19 mouse cellular contexts compared by ENCODE assay signal in the genomic region with DNA sequence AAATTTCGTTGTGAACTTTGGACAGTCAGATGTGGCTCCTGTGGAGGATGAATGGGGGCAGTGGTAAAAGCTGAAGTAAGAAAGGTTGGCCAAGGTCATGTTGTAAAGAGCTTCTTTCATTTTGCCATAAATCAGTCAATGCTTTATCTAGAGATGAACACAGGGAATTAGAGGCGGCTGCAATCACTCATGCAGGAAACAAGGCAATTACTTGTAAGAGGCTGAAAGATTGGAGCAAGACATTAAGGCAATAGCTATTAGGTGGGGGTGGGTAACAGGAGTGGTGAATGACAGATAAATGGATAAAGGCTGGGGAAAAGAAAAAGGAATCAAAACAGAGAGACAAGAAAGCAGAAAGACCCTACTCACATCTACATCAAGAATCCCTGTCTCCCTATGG. TPM values are rescaled to one million over a fixed set of nuclear protein-coding genes. Genes with fewer than 3 reads are reported as not detected.
DNase-seq lines count a peak whose midpoint lies in the region; ATAC-seq and TF ChIP-seq lines count a peak whose summit lies in the region.
"Had no signal": no experiment of that assay in that cellular context is flagged by ENCODE, and none has a peak within 500 bp of the region (broad histone marks: within the 10 kb centered on the region; RNA-seq: fewer than 3 reads in every experiment).

No protein-coding gene starts in this region.

- H3K4me3 ChIP-seq in forebrain, embryonic 14.5 days (ENCODE audit: low read depth, low read length) = no peak overlapping the region
- no peak overlapping the region for H3K4me3 ChIP-seq in forebrain, embryonic 15.5 days
- H3K4me3 ChIP-seq in intestine, embryonic 15.5 days (replicated peaks) = no peak overlapping the region
- no peak overlapping the region for H3K4me3 ChIP-seq in intestine, postnatal 0 days (ENCODE audit: low read depth, low read length)
- H3K4me3 ChIP-seq in neural tube, embryonic 14.5 days (ENCODE audit: low read depth, low read length) = no peak overlapping the region
- no peak overlapping the region for H3K4me3 ChIP-seq in neural tube, embryonic 15.5 days (replicated peaks)
- no peak overlapping the region for H3K4me3 ChIP-seq in intestine, embryonic 16.5 days (ENCODE audit: low read length)
- H3K4me3 ChIP-seq: embryonic facial prominence, embryonic 10.5 days; forebrain, embryonic 13.5 days; heart, embryonic 13.5 days; hindbrain, embryonic 13.5 days had no signal

- H3K36me3 ChIP-seq in forebrain, embryonic 14.5 days (ENCODE audit: control insufficient read depth, insufficient read depth, low read length) = no peaks in the 10 kb centered on the region
- H3K36me3 ChIP-seq in forebrain, embryonic 15.5 days = no peaks in the 10 kb centered on the region
- H3K36me3 ChIP-seq in intestine, embryonic 15.5 days = no peaks in the 10 kb centered on the region
- no peaks in the 10 kb centered on the region for H3K36me3 ChIP-seq in intestine, postnatal 0 days (ENCODE audit: control insufficient read depth, insufficient read depth)
- no peaks in the 10 kb centered on the region for H3K36me3 ChIP-seq in neural tube, embryonic 14.5 days (ENCODE audit: control insufficient read depth, insufficient read depth, low read length)
- H3K36me3 ChIP-seq in neural tube, embryonic 15.5 days = no peaks in the 10 kb centered on the region
- H3K36me3 ChIP-seq in intestine, embryonic 16.5 days (ENCODE audit: control insufficient read depth, insufficient read depth, low read length) = no peaks in the 10 kb centered on the region
- H3K36me3 ChIP-seq: embryonic facial prominence, embryonic 10.5 days; heart, embryonic 13.5 days; hindbrain, embryonic 13.5 days had no signal

- TF ChIP-seq CTCF in intestine, postnatal 0 days (IDR thresholded peaks at IDR 0.05; ENCODE audit: low read depth) = no peak

- H3K27ac ChIP-seq in forebrain, embryonic 14.5 days (ENCODE audit: low read depth, low read length) = no peak overlapping the region
- H3K27ac ChIP-seq in forebrain, embryonic 15.5 days (replicated peaks) = no peak overlapping the region
- no peak overlapping the region for H3K27ac ChIP-seq in intestine, embryonic 15.5 days
- no peak overlapping the region for H3K27ac ChIP-seq in intestine, postnatal 0 days (ENCODE audit: low read depth, low read length)
- H3K27ac ChIP-seq in neural tube, embryonic 14.5 days (ENCODE audit: low read depth, low read length) = no peak overlapping the region
- H3K27ac ChIP-seq in neural tube, embryonic 15.5 days (replicated peaks) = no peak overlapping the region
- H3K27ac ChIP-seq in intestine, embryonic 16.5 days (ENCODE audit: low read length) = no peak overlapping the region
- H3K27ac ChIP-seq: embryonic facial prominence, embryonic 10.5 days; forebrain, embryonic 13.5 days; heart, embryonic 13.5 days; hindbrain, embryonic 13.5 days had no signal

- ATAC-seq in forebrain, embryonic 14.5 days = no peak
- no peak for ATAC-seq in forebrain, embryonic 15.5 days (replicated peaks)
- ATAC-seq in intestine, embryonic 15.5 days = peak; percentile 31; the same call in 1 of the 2 replicates
- ATAC-seq in intestine, postnatal 0 days = no peak
- peak; percentile 66; the same call in 1 of the 2 replicates for ATAC-seq in neural tube, embryonic 14.5 days (ENCODE audit: low read depth)
- no peak for ATAC-seq in neural tube, embryonic 15.5 days (ENCODE audit: low FRiP score)
- ATAC-seq in intestine, embryonic 16.5 days = 0 out of 2 replicates have a peak, but pooled peaks have one; percentile 14
- ATAC-seq: forebrain, embryonic 13.5 days had no signal

- no peak overlapping the region for H3K9ac ChIP-seq in forebrain, embryonic 14.5 days (ENCODE audit: low read length)
- no peak overlapping the region for H3K9ac ChIP-seq in forebrain, embryonic 15.5 days (replicated peaks)
- no peak overlapping the region for H3K9ac ChIP-seq in intestine, embryonic 15.5 days
- H3K9ac ChIP-seq in intestine, postnatal 0 days (ENCODE audit: low read depth, low read length) = no peak overlapping the region
- H3K9ac ChIP-seq in neural tube, embryonic 14.5 days (replicated peaks; ENCODE audit: low read depth, low read length) = no peak overlapping the region
- no peak overlapping the region for H3K9ac ChIP-seq in neural tube, embryonic 15.5 days (replicated peaks)
- no peak overlapping the region for H3K9ac ChIP-seq in intestine, embryonic 16.5 days (ENCODE audit: low read depth, low read length)
- H3K9ac ChIP-seq: forebrain, embryonic 13.5 days; heart, embryonic 13.5 days; hindbrain, embryonic 13.5 days had no signal

- peak; percentile 7 for DNase-seq in forebrain, embryonic 14.5 days (ENCODE audit: low spot score)
- DNase-seq in frontal cortex, postnatal 36 days (ENCODE audit: low spot score in 2 of 2) = no peak
- DNase-seq: adrenal gland, adult 2 months; adrenal gland, postnatal 25 days; cerebellum, adult 2 months; cerebellum, postnatal 10 days; gastrocnemius, postnatal 14 days; kidney, adult 18-20 months had no signal

- H3K9me3 ChIP-seq in forebrain, embryonic 14.5 days (replicated peaks; ENCODE audit: control insufficient read depth, low read length) = no peaks in the 10 kb centered on the region
- no peaks in the 10 kb centered on the region for H3K9me3 ChIP-seq in forebrain, embryonic 15.5 days
- no peaks in the 10 kb centered on the region for H3K9me3 ChIP-seq in intestine, embryonic 15.5 days
- H3K9me3 ChIP-seq in intestine, postnatal 0 days (ENCODE audit: control insufficient read depth) = no peaks in the 10 kb centered on the region
- H3K9me3 ChIP-seq in neural tube, embryonic 14.5 days (ENCODE audit: control insufficient read depth, low read length) = no peaks in the 10 kb centered on the region
- no peaks in the 10 kb centered on the region for H3K9me3 ChIP-seq in neural tube, embryonic 15.5 days (replicated peaks)
- H3K9me3 ChIP-seq in intestine, embryonic 16.5 days (ENCODE audit: control insufficient read depth, low read length) = no peaks in the 10 kb centered on the region
- H3K9me3 ChIP-seq: embryonic facial prominence, embryonic 10.5 days; forebrain, embryonic 13.5 days; heart, embryonic 13.5 days; hindbrain, embryonic 13.5 days had no signal

- no peaks in the 10 kb centered on the region for H3K27me3 ChIP-seq in forebrain, embryonic 14.5 days (replicated peaks; ENCODE audit: control insufficient read depth, insufficient read depth, low read length)
- H3K27me3 ChIP-seq in forebrain, embryonic 15.5 days = no peaks in the 10 kb centered on the region
- H3K27me3 ChIP-seq in intestine, embryonic 15.5 days (replicated peaks) = no peaks in the 10 kb centered on the region
- H3K27me3 ChIP-seq in intestine, postnatal 0 days (replicated peaks; ENCODE audit: control insufficient read depth, insufficient read depth, low read length) = no peaks in the 10 kb centered on the region
- no peaks in the 10 kb centered on the region for H3K27me3 ChIP-seq in neural tube, embryonic 14.5 days (ENCODE audit: control insufficient read depth, insufficient read depth, low read length)
- no peaks in the 10 kb centered on the region for H3K27me3 ChIP-seq in neural tube, embryonic 15.5 days (replicated peaks)
- no peaks in the 10 kb centered on the region for H3K27me3 ChIP-seq in intestine, embryonic 16.5 days (replicated peaks; ENCODE audit: control insufficient read depth, insufficient read depth, low read length)
- H3K27me3 ChIP-seq: CH12.LX; forebrain, embryonic 13.5 days; heart, embryonic 13.5 days; hindbrain, embryonic 13.5 days had no signal

- no peak overlapping the region for H3K4me2 ChIP-seq in forebrain, embryonic 14.5 days (ENCODE audit: low read length)
- H3K4me2 ChIP-seq in forebrain, embryonic 15.5 days (replicated peaks) = no peak overlapping the region
- H3K4me2 ChIP-seq in intestine, embryonic 15.5 days (replicated peaks) = no peak overlapping the region
- no peak overlapping the region for H3K4me2 ChIP-seq in intestine, postnatal 0 days (replicated peaks; ENCODE audit: low read depth)
- no peak overlapping the region for H3K4me2 ChIP-seq in neural tube, embryonic 14.5 days (ENCODE audit: low read depth, low read length)
- no peak overlapping the region for H3K4me2 ChIP-seq in neural tube, embryonic 15.5 days
- no peak overlapping the region for H3K4me2 ChIP-seq in intestine, embryonic 16.5 days (ENCODE audit: low read depth, low read length)
- H3K4me2 ChIP-seq: forebrain, embryonic 13.5 days; heart, embryonic 13.5 days; hindbrain, embryonic 13.5 days had no signal

- no peaks in the 10 kb centered on the region for H3K4me1 ChIP-seq in forebrain, embryonic 14.5 days (ENCODE audit: control insufficient read depth, insufficient read depth, low read length)
- H3K4me1 ChIP-seq in forebrain, embryonic 15.5 days = no peaks in the 10 kb centered on the region
- H3K4me1 ChIP-seq in intestine, embryonic 15.5 days (replicated peaks) = peaks cover 9% of the 10 kb centered on the region; the same call in 1 of the 2 replicates
- H3K4me1 ChIP-seq in intestine, postnatal 0 days (replicated peaks; ENCODE audit: control insufficient read depth, insufficient read depth, low read length) = no peaks in the 10 kb centered on the region
- no peaks in the 10 kb centered on the region for H3K4me1 ChIP-seq in neural tube, embryonic 14.5 days (ENCODE audit: control insufficient read depth, insufficient read depth, low read length)
- H3K4me1 ChIP-seq in neural tube, embryonic 15.5 days = no peaks in the 10 kb centered on the region; the same call in 1 of the 2 replicates
- H3K4me1 ChIP-seq in intestine, embryonic 16.5 days (ENCODE audit: control insufficient read depth, insufficient read depth, low read length) = peaks cover 11% of the 10 kb centered on the region; the same call in 1 of the 2 replicates
- H3K4me1 ChIP-seq: forebrain, embryonic 13.5 days; heart, embryonic 13.5 days; hindbrain, embryonic 13.5 days had no signal

- 37% methylated on average over 2 of the region's 2 CpGs for WGBS in forebrain, embryonic 14.5 days
- WGBS in forebrain, embryonic 15.5 days = 17% methylated on average over 2 of the region's 2 CpGs
- 28% methylated on average over 2 of the region's 2 CpGs for WGBS in intestine, embryonic 15.5 days
- WGBS in intestine, postnatal 0 days = 19% methylated on average over 2 of the region's 2 CpGs
- 17% methylated on average over 2 of the region's 2 CpGs for WGBS in neural tube, embryonic 14.5 days
- 11% methylated on average over 2 of the region's 2 CpGs for WGBS in neural tube, embryonic 15.5 days
- WGBS in intestine, embryonic 16.5 days = 32% methylated on average over 2 of the region's 2 CpGs

RNA-seq across cellular contexts. Expression of a gene that starts 3.5 kb away (rescaled TPM):
- polyA plus RNA-seq in forebrain, embryonic 14.5 days (2014; fragmentation: Nextera tagmentation; extraction: Ambion mirVana) = 3.5 and 4.1 TPM in 2 replicates
- 2.2 and 2.7 TPM in 2 replicates for polyA plus RNA-seq in forebrain, embryonic 15.5 days (2015; fragmentation: Nextera tagmentation; extraction: Ambion mirVana)
- 13.1 and 15.2 TPM in 2 replicates for polyA plus RNA-seq in intestine, embryonic 15.5 days (2015; fragmentation: Nextera tagmentation; extraction: Ambion mirVana)
- polyA plus RNA-seq in intestine, postnatal 0 days (2015; fragmentation: Nextera tagmentation; extraction: Ambion mirVana) = 7.3 and 7.4 TPM in 2 replicates
- 0.28 and 4.6 TPM in 2 replicates for polyA plus RNA-seq in neural tube, embryonic 14.5 days (2014; fragmentation: Nextera tagmentation; extraction: Ambion mirVana)
- polyA plus RNA-seq in neural tube, embryonic 15.5 days (2015; fragmentation: Nextera tagmentation; extraction: Ambion mirVana) = 3.1 and 6.5 TPM in 2 replicates
- polyA plus RNA-seq in intestine, embryonic 16.5 days (2015; fragmentation: Nextera tagmentation; extraction: Ambion mirVana) = 9.6 and 11.1 TPM in 2 replicates

RNA-seq across cellular contexts. Expression of a gene that starts 31.3 kb away (rescaled TPM):
- polyA plus RNA-seq in forebrain, embryonic 14.5 days (2014; fragmentation: Nextera tagmentation; extraction: Ambion mirVana) = 1.6 and 1.8 TPM in 2 replicates
- 1.3 and 1.6 TPM in 2 replicates for polyA plus RNA-seq in forebrain, embryonic 15.5 days (2015; fragmentation: Nextera tagmentation; extraction: Ambion mirVana)
- 11.5 and 12.8 TPM in 2 replicates for polyA plus RNA-seq in intestine, embryonic 15.5 days (2015; fragmentation: Nextera tagmentation; extraction: Ambion mirVana)
- polyA plus RNA-seq in intestine, postnatal 0 days (2015; fragmentation: Nextera tagmentation; extraction: Ambion mirVana) = 9.8 and 10.7 TPM in 2 replicates
- polyA plus RNA-seq in neural tube, embryonic 14.5 days (2014; fragmentation: Nextera tagmentation; extraction: Ambion mirVana) = 2.0 and 2.3 TPM in 2 replicates
- 2.5 and 3.6 TPM in 2 replicates for polyA plus RNA-seq in neural tube, embryonic 15.5 days (2015; fragmentation: Nextera tagmentation; extraction: Ambion mirVana)
- polyA plus RNA-seq in intestine, embryonic 16.5 days (2015; fragmentation: Nextera tagmentation; extraction: Ambion mirVana) = 13.7 and 14.7 TPM in 2 replicates

Comparison
In these comparisons a context has a peak if more than half of its experiments do, and no peak if none do; other contexts are left out.
1. ATAC-seq: peak in intestine, embryonic 15.5 days (single experiment), neural tube, embryonic 14.5 days (single experiment) and intestine, embryonic 16.5 days (single experiment); none in forebrain, embryonic 14.5 days (single experiment), forebrain, embryonic 15.5 days (single experiment), intestine, postnatal 0 days (single experiment) and neural tube, embryonic 15.5 days (single experiment).